Mouse (Mus musculus): ENCODE data around the gene Stk39.

The Stk39 gene

GRCm38 (mm10) chr2:68291895-68292294 lies 180.2 kb downstream of the Stk39 start:
- DNase-seq (ENCODE audit: extremely low read depth, low read depth) = no peak

GRCm38 (mm10) chr2:68289961-68290360 lies 182.1 kb downstream of the Stk39 start:
- DNase-seq (ENCODE audit: extremely low read depth, low read depth) = no peak

GRCm38 (mm10) chr2:68289177-68289576 lies 182.9 kb downstream of the Stk39 start:
- DNase-seq (ENCODE audit: extremely low read depth, low read depth) = no peak

GRCm38 (mm10) chr2:68288106-68288505 lies 184.0 kb downstream of the Stk39 start:
- no peak for DNase-seq (ENCODE audit: extremely low read depth, low read depth)

- DNase-seq (ENCODE audit: extremely low read depth, low read depth) = no peak
These were observed 187.7 kb downstream of the Stk39 start for GRCm38 (mm10) chr2:68284391-68284790.

GRCm38 (mm10) chr2:68283021-68283548 lies 189.0 kb downstream of the Stk39 start:
- DNase-seq (ENCODE audit: extremely low read depth, low read depth) = no peak

- DNase-seq (ENCODE audit: extremely low read depth, low read depth) = no peak
These were observed 190.5 kb downstream of the Stk39 start for GRCm38 (mm10) chr2:68281575-68281974.

- no peak for DNase-seq (ENCODE audit: extremely low read depth, low read depth)
These were observed 200.8 kb downstream of the Stk39 start for GRCm38 (mm10) chr2:68271301-68271700.

GRCm38 (mm10) chr2:68270836-68271235 lies 201.2 kb downstream of the Stk39 start:
- DNase-seq (ENCODE audit: extremely low read depth, low read depth) = no peak

- DNase-seq (ENCODE audit: extremely low read depth, low read depth) = no peak
These were observed 202.4 kb downstream of the Stk39 start for GRCm38 (mm10) chr2:68269646-68270045.

- DNase-seq (ENCODE audit: extremely low read depth, low read depth) = no peak
These were observed 207.2 kb downstream of the Stk39 start for GRCm38 (mm10) chr2:68264826-68265225.

GRCm38 (mm10) chr2:68260911-68261310 lies 211.2 kb downstream of the Stk39 start:
- no peak for DNase-seq (ENCODE audit: extremely low read depth, low read depth)

- no peak for DNase-seq (ENCODE audit: extremely low read depth, low read depth)
These were observed 214.5 kb downstream of the Stk39 start for GRCm38 (mm10) chr2:68257571-68257970.

- DNase-seq (ENCODE audit: extremely low read depth, low read depth) = no peak
These were observed 215.6 kb downstream of the Stk39 start for GRCm38 (mm10) chr2:68256472-68256871.

GRCm38 (mm10) chr2:68254756-68255155 lies 217.3 kb downstream of the Stk39 start:
- DNase-seq (ENCODE audit: extremely low read depth, low read depth) = no peak

GRCm38 (mm10) chr2:68253222-68253621 lies 218.8 kb downstream of the Stk39 start:
- DNase-seq (ENCODE audit: extremely low read depth, low read depth) = no peak

- DNase-seq (ENCODE audit: extremely low read depth, low read depth) = no peak
These were observed 219.9 kb downstream of the Stk39 start for GRCm38 (mm10) chr2:68252048-68252758.

GRCm38 (mm10) chr2:68250897-68251296 lies 221.2 kb downstream of the Stk39 start:
- DNase-seq (ENCODE audit: extremely low read depth, low read depth) = no peak

- DNase-seq (ENCODE audit: extremely low read depth, low read depth) = no peak
These were observed 222.1 kb downstream of the Stk39 start for GRCm38 (mm10) chr2:68249855-68250424.

GRCm38 (mm10) chr2:68246284-68246683 lies 225.8 kb downstream of the Stk39 start:
- DNase-seq (ENCODE audit: extremely low read depth, low read depth) = no peak

GRCm38 (mm10) chr2:68244556-68244955 lies 227.5 kb downstream of the Stk39 start:
- no peak for DNase-seq (ENCODE audit: extremely low read depth, low read depth)

GRCm38 (mm10) chr2:68243879-68244553 lies 228.1 kb downstream of the Stk39 start:
- DNase-seq (ENCODE audit: extremely low read depth, low read depth) = no peak

Measured in MEL-GATA-1-ER (cell line).